Comparison of ENCODE assay signal across 27 mouse cellular contexts in the genomic region with DNA sequence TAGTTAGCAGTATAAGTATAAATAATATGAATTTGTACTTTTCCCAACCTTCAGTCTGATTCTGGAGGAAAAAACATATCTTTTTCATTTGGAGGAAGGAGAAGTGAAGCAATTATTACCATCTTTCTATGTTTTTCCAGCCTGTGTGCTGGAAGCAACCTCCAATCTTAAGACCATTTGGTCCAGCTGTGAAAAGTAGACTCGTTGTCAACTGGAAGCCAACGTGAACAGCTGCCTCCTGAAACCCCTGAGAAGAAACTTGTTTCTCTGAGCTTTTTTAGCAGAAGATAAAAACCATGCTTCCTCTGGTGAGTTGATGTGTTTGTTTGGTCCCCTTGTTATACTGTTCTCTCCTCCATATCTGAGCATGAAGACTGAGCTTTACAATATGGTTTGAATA.
A peak's percentile ranks its signal among the peaks of the same experiment; 100 is the strongest.
DNase-seq lines count a peak whose midpoint lies in the region; ATAC-seq and TF ChIP-seq lines count a peak whose summit lies in the region.
"Had no signal": no experiment of that assay in that cellular context is flagged by ENCODE, and none has a peak within 500 bp of the region (broad histone marks: within the 10 kb centered on the region; RNA-seq: fewer than 3 reads in every experiment).

No protein-coding gene starts in this region.

- no peak for TF ChIP-seq CTCF in gastrocnemius, adult 2 months (IDR thresholded peaks at IDR 0.05)
- no peak for TF ChIP-seq CTCF in heart, adult 2 months (IDR thresholded peaks at IDR 0.05)

- intact Hi-C loops in gastrocnemius, adult 2 months (cut with DNase I) = no loop called here
- intact Hi-C loops in gastrocnemius, postnatal 14 days (cut with DNase I; ENCODE audit: low total_unique reads) = no loop called here
- intact Hi-C loops in heart, adult 2 months (cut with DNase I) = no loop called here

- no peak overlapping the region for H3K4me3 ChIP-seq in gastrocnemius, adult 2 months
- H3K4me3 ChIP-seq in heart, adult 2 months = no peak overlapping the region
- H3K4me3 ChIP-seq in heart, embryonic 11.5 days (ENCODE audit: low read depth, low read length) = no peak overlapping the region
- no peak overlapping the region for H3K4me3 ChIP-seq in heart, embryonic 13.5 days
- H3K4me3 ChIP-seq in heart, embryonic 10.5 days = no peak overlapping the region
- H3K4me3 ChIP-seq: embryonic facial prominence, embryonic 13.5 days; embryonic facial prominence, embryonic 15.5 days; erythroblast, embryonic 14.5 days; forebrain, embryonic 10.5 days; forebrain, embryonic 12.5 days had no signal

- 46% methylated on average over 2 of the region's 2 CpGs for WGBS in heart, adult 2 months
- WGBS in heart, embryonic 11.5 days (ENCODE audit: insufficient replicate concordance) = 49% methylated on average over 2 of the region's 2 CpGs
- WGBS in heart, embryonic 13.5 days = 45% methylated on average over 2 of the region's 2 CpGs
- WGBS in heart, embryonic 10.5 days = 41% methylated on average over 2 of the region's 2 CpGs

- no peaks in the 10 kb centered on the region for H3K9me3 ChIP-seq in heart, embryonic 11.5 days (replicated peaks; ENCODE audit: control insufficient read depth, low read length)
- H3K9me3 ChIP-seq in heart, embryonic 13.5 days = no peaks in the 10 kb centered on the region
- H3K9me3 ChIP-seq in heart, embryonic 10.5 days = no peaks in the 10 kb centered on the region
- H3K9me3 ChIP-seq: embryonic facial prominence, embryonic 13.5 days; embryonic facial prominence, embryonic 15.5 days; forebrain, embryonic 10.5 days; forebrain, embryonic 12.5 days; G1E had no signal

- no peak overlapping the region for H3K9ac ChIP-seq in heart, adult 2 months (ENCODE audit: low read depth, low read length)
- no peak overlapping the region for H3K9ac ChIP-seq in heart, embryonic 11.5 days (ENCODE audit: low read depth, low read length)
- H3K9ac ChIP-seq in heart, embryonic 13.5 days = no peak overlapping the region
- H3K9ac ChIP-seq: embryonic facial prominence, embryonic 13.5 days; embryonic facial prominence, embryonic 15.5 days; forebrain, embryonic 12.5 days had no signal

- TF ChIP-seq POLR2A in heart, adult 2 months (IDR thresholded peaks at IDR 0.05; ENCODE audit: insufficient read depth, low read depth, low read length) = no peak

- H3K4me2 ChIP-seq in heart, embryonic 11.5 days = no peak overlapping the region
- H3K4me2 ChIP-seq in heart, embryonic 13.5 days = no peak overlapping the region
- H3K4me2 ChIP-seq: embryonic facial prominence, embryonic 13.5 days; embryonic facial prominence, embryonic 15.5 days; forebrain, embryonic 12.5 days had no signal

- TF ChIP-seq EP300 in heart, adult 2 months (IDR thresholded peaks at IDR 0.05; ENCODE audit: insufficient read depth, low read depth, low read length) = no peak

- H3K27me3 ChIP-seq in heart, adult 2 months (ENCODE audit: control insufficient read depth, insufficient read depth, low read length) = no peaks in the 10 kb centered on the region
- no peaks in the 10 kb centered on the region for H3K27me3 ChIP-seq in heart, embryonic 11.5 days (ENCODE audit: control insufficient read depth, insufficient read depth, low read length)
- no peaks in the 10 kb centered on the region for H3K27me3 ChIP-seq in heart, embryonic 13.5 days (replicated peaks)
- H3K27me3 ChIP-seq in heart, embryonic 10.5 days (ENCODE audit: insufficient read depth, poor library complexity, severe bottlenecking) = no peaks in the 10 kb centered on the region
- H3K27me3 ChIP-seq: CH12.LX; embryonic facial prominence, embryonic 13.5 days; embryonic facial prominence, embryonic 15.5 days; forebrain, embryonic 12.5 days had no signal

- H3K36me3 ChIP-seq in heart, adult 2 months (ENCODE audit: control insufficient read depth, insufficient read depth, low read length) = peaks cover 22% of the 10 kb centered on the region
- no peaks in the 10 kb centered on the region for H3K36me3 ChIP-seq in heart, embryonic 11.5 days (ENCODE audit: control insufficient read depth, insufficient read depth, low read length)
- H3K36me3 ChIP-seq in heart, embryonic 13.5 days = no peaks in the 10 kb centered on the region
- no peaks in the 10 kb centered on the region for H3K36me3 ChIP-seq in heart, embryonic 10.5 days
- H3K36me3 ChIP-seq: embryonic facial prominence, embryonic 13.5 days; embryonic facial prominence, embryonic 15.5 days; forebrain, embryonic 10.5 days; forebrain, embryonic 12.5 days; G1E had no signal

- no peak for DNase-seq in gastrocnemius, adult 2 months
- DNase-seq in gastrocnemius, postnatal 14 days = no peak
- no peak for DNase-seq in heart, adult 2 months
- no peak for DNase-seq in heart, embryonic 10.5 days (ENCODE audit: low spot score)
- DNase-seq: adrenal gland, adult 2 months; adrenal gland, postnatal 10 days; adrenal gland, postnatal 25 days; B cell, adult 2 months; cerebellum, adult 11 months; cerebellum, adult 18-20 months; cerebellum, adult 8-10 months; cerebellum, adult 9-11 months; cerebellum, postnatal 14 days; cerebellum, postnatal 36 days; embryo, embryonic 11 days had no signal

- peaks cover 15% of the 10 kb centered on the region for H3K4me1 ChIP-seq in heart, adult 2 months (ENCODE audit: control insufficient read depth, insufficient read depth, low read length)
- H3K4me1 ChIP-seq in heart, embryonic 11.5 days (ENCODE audit: control insufficient read depth, insufficient read depth, low read length) = peaks cover 20% of the 10 kb centered on the region
- H3K4me1 ChIP-seq in heart, embryonic 13.5 days = peaks cover 39% of the 10 kb centered on the region
- H3K4me1 ChIP-seq in heart, embryonic 10.5 days = peaks cover 30% of the 10 kb centered on the region
- H3K4me1 ChIP-seq: embryonic facial prominence, embryonic 13.5 days; embryonic facial prominence, embryonic 15.5 days; forebrain, embryonic 12.5 days had no signal

- 0 out of 2 replicates have a peak overlapping the region, but pooled peaks have one; percentile 2 for H3K27ac ChIP-seq in gastrocnemius, adult 2 months
- peak overlapping the region; percentile 19 for H3K27ac ChIP-seq in heart, adult 2 months
- no peak overlapping the region for H3K27ac ChIP-seq in heart, embryonic 11.5 days (ENCODE audit: low read depth, low read length)
- H3K27ac ChIP-seq in heart, embryonic 13.5 days (replicated peaks) = peak overlapping the region; percentile 26; the same call in 1 of the 2 replicates
- H3K27ac ChIP-seq in heart, embryonic 10.5 days = no peak overlapping the region
- H3K27ac ChIP-seq: embryonic facial prominence, embryonic 13.5 days; embryonic facial prominence, embryonic 15.5 days; forebrain, embryonic 10.5 days; forebrain, embryonic 12.5 days had no signal

- ATAC-seq in heart, embryonic 11.5 days (replicated peaks; ENCODE audit: insufficient number of reproducible peaks, low FRiP score, low TSS enrichment) = no peak
- ATAC-seq in heart, embryonic 13.5 days (ENCODE audit: extremely low read depth, insufficient number of reproducible peaks, low FRiP score, low TSS enrichment) = no peak
- ATAC-seq: CD4-positive, CD25-positive, alpha-beta regulatory T cell, adult 4 months; forebrain, embryonic 14.5 days; forebrain, embryonic 16.5 days had no signal

- no peaks in the 10 kb centered on the region for H3K79me2 ChIP-seq in heart, adult 2 months (replicated peaks; ENCODE audit: control insufficient read depth, insufficient read depth, low read length)

Comparison
In these comparisons a context has a peak if more than half of its experiments do, and no peak if none do; other contexts are left out.
1. H3K27ac ChIP-seq: peak in gastrocnemius, adult 2 months (single experiment), heart, adult 2 months (single experiment) and heart, embryonic 13.5 days (single experiment); none in heart, embryonic 11.5 days (single experiment) and heart, embryonic 10.5 days (single experiment).